Mouse (Mus musculus) CH12.LX (cell line): ENCODE results near the gene Nedd8. TPM values are rescaled to one million over a fixed set of nuclear protein-coding genes. Genes with fewer than 3 reads are reported as not detected.

ENCODE experiments used
- DNase-seq: peaks from one replicate; pipeline ENCODE4 v3.0.0-alpha.2; 2013; ENCODE audit errors: extremely low read depth
- H3K27ac ChIP-seq: 2 replicates; pipeline ENCODE4 v1.5.1; 2012; ENCODE audit warnings: low read depth, mild to moderate bottlenecking, control low read depth, moderate library complexity; ENCODE audit not compliant: insufficient read depth
- H3K27me3 ChIP-seq: replicated peaks from 2 replicates; pipeline ENCODE3; 2012; ENCODE audit warnings: inconsistent platforms
- H3K36me3 ChIP-seq, 2 experiments: replicated peaks in 1 of 2; 2 replicates each; pipeline versions ENCODE3 to v1.6.1; 2012; ENCODE audit warnings: inconsistent platforms in 1 of 2, low read length in 1 of 2, mild to moderate bottlenecking in 1 of 2, mixed read lengths in 1 of 2, moderate library complexity in 1 of 2; ENCODE audit not compliant: control insufficient read depth in 1 of 2, insufficient read depth in 1 of 2
- H3K4me1 ChIP-seq, 2 experiments: 2 replicates each; pipeline ENCODE4 v1.6.1; 2012; ENCODE audit warnings: inconsistent platforms in 1 of 2, moderate library complexity in 1 of 2; ENCODE audit not compliant: insufficient read depth in 2 of 2, control insufficient read depth in 1 of 2
- H3K4me2 ChIP-seq: 2 replicates; pipeline ENCODE4 v1.6.1; 2012; ENCODE audit warnings: low read depth, mild to moderate bottlenecking, control low read depth; ENCODE audit not compliant: poor library complexity, insufficient read depth, severe bottlenecking
- H3K4me3 ChIP-seq, 3 experiments: fragments of 150-350 bp in 1 of 3; sonication (generic) in 1 of 3; replicated peaks in 1 of 3; 2 replicates each; pipeline versions ENCODE3 to v1.5.1; 2011 to 2012; ENCODE audit warnings: low read depth in 2 of 3, low read length in 2 of 3, mild to moderate bottlenecking in 2 of 3, moderate library complexity in 2 of 3, control low read depth in 1 of 3, improper control_type of control experiment in 1 of 3, inconsistent platforms in 1 of 3, mixed read lengths in 1 of 3; ENCODE audit not compliant: poor library complexity in 1 of 3
- H3K79me2 ChIP-seq: replicated peaks from 2 replicates; pipeline ENCODE4 v1.6.1; 2012; ENCODE audit warnings: mild to moderate bottlenecking, moderate library complexity; ENCODE audit not compliant: control insufficient read depth, poor library complexity, insufficient read depth, severe bottlenecking; ENCODE audit errors: extremely low read depth
- H3K9ac ChIP-seq: 2 replicates; pipeline ENCODE4 v1.6.1; 2012; ENCODE audit warnings: low read depth, mild to moderate bottlenecking, control low read depth, moderate library complexity; ENCODE audit not compliant: insufficient read depth
- H3K9me3 ChIP-seq: replicated peaks from 2 replicates; pipeline ENCODE3; 2012; ENCODE audit warnings: low read length, inconsistent platforms, mixed read lengths
- BHLHE40 ChIP-seq: IDR thresholded peaks from 2 replicates; pipeline ENCODE4 v1.6.1; 2011; ENCODE audit warnings: mild to moderate bottlenecking, low read depth, low read length, improper control_type of control experiment
- CHD1 ChIP-seq: IDR thresholded peaks from 2 replicates; pipeline ENCODE4 v1.6.1; 2012; ENCODE audit warnings: low read depth, low read length, improper control_type of control experiment, inconsistent platforms
- CHD2 ChIP-seq: IDR thresholded peaks from 2 replicates; pipeline ENCODE4 v1.6.1; 2011; ENCODE audit warnings: low read length, improper control_type of control experiment
- CTCF ChIP-seq, 2 experiments: IDR thresholded peaks in 1 of 2; conservative IDR thresholded peaks in 1 of 2; 2 replicates each; pipeline ENCODE4 v1.5.1; 2011 to 2012; ENCODE audit warnings: low read depth in 2 of 2, low read length in 2 of 2, improper control_type of control experiment in 1 of 2, inconsistent platforms in 1 of 2, mild to moderate bottlenecking in 1 of 2, moderate library complexity in 1 of 2
- E2F4 ChIP-seq: IDR thresholded peaks from 2 replicates; pipeline ENCODE4 v1.6.1; 2011; ENCODE audit warnings: low read depth, low read length, improper control_type of control experiment; ENCODE audit not compliant: insufficient replicate concordance
- EP300 ChIP-seq: IDR thresholded peaks from 2 replicates; pipeline ENCODE4 v1.6.1; 2011; ENCODE audit warnings: low read length, improper control_type of control experiment
- ETS1 ChIP-seq: conservative IDR thresholded peaks from 2 replicates; pipeline ENCODE4 v1.6.1; 2012; ENCODE audit warnings: low read depth, mild to moderate bottlenecking, inconsistent platforms, low read length, improper control_type of control experiment, moderate library complexity
- GABPA ChIP-seq: IDR thresholded peaks from 2 replicates; pipeline ENCODE4 v1.6.1; 2012; ENCODE audit warnings: low read depth, low read length, improper control_type of control experiment, inconsistent platforms; ENCODE audit not compliant: insufficient replicate concordance
- IRF4 ChIP-seq: IDR thresholded peaks from 2 replicates; pipeline ENCODE4 v1.6.1; 2014; ENCODE audit warnings: low read depth, mild to moderate bottlenecking, inconsistent platforms, low read length, improper control_type of control experiment
- JUN ChIP-seq: IDR thresholded peaks from 2 replicates; pipeline ENCODE4 v1.6.1; 2011; ENCODE audit warnings: low read depth, mild to moderate bottlenecking, low read length, improper control_type of control experiment, moderate library complexity; ENCODE audit not compliant: insufficient read depth
- MAFK ChIP-seq: IDR thresholded peaks from 2 replicates; pipeline ENCODE4 v1.6.1; 2011; ENCODE audit warnings: low read length, improper control_type of control experiment; ENCODE audit not compliant: insufficient replicate concordance
- MAX ChIP-seq: IDR thresholded peaks from 2 replicates; pipeline ENCODE4 v1.6.1; 2011; ENCODE audit warnings: low read length, improper control_type of control experiment
- MEF2A ChIP-seq: IDR thresholded peaks from 2 replicates; pipeline ENCODE4 v1.6.1; 2014; ENCODE audit warnings: low read depth, mild to moderate bottlenecking, inconsistent platforms, low read length, improper control_type of control experiment, borderline replicate concordance
- MXI1 ChIP-seq: IDR thresholded peaks from 2 replicates; pipeline ENCODE4 v1.6.1; 2011; ENCODE audit warnings: mild to moderate bottlenecking, low read depth, low read length, improper control_type of control experiment
- MYC ChIP-seq: IDR thresholded peaks from 2 replicates; pipeline ENCODE4 v1.6.1; 2011; ENCODE audit warnings: low read depth, mild to moderate bottlenecking, improper control_type of control experiment, low read length
- NELFE ChIP-seq: IDR thresholded peaks from 2 replicates; pipeline ENCODE4 v1.6.1; 2011; ENCODE audit warnings: low read depth, low read length, improper control_type of control experiment
- NRF1 ChIP-seq: IDR thresholded peaks from 2 replicates; pipeline ENCODE4 v1.6.1; 2014; ENCODE audit warnings: low read depth, mild to moderate bottlenecking, inconsistent platforms, low read length, improper control_type of control experiment, moderate library complexity
- PAX5 ChIP-seq: IDR thresholded peaks from 2 replicates; pipeline ENCODE4 v1.6.1; 2012; ENCODE audit warnings: low read length, inconsistent platforms, mixed read lengths
- RAD21 ChIP-seq: IDR thresholded peaks from 2 replicates; pipeline ENCODE4 v1.6.1; 2011; ENCODE audit warnings: low read depth, mild to moderate bottlenecking, low read length, improper control_type of control experiment, moderate library complexity
- SIN3A ChIP-seq: IDR thresholded peaks from 2 replicates; pipeline ENCODE4 v1.6.1; 2012; ENCODE audit warnings: low read length, improper control_type of control experiment, inconsistent platforms
- TBP ChIP-seq: conservative IDR thresholded peaks from 2 replicates; pipeline ENCODE4 v1.6.1; 2011; ENCODE audit warnings: low read depth, low read length, improper control_type of control experiment
- TCF12 ChIP-seq: IDR thresholded peaks from 2 replicates; pipeline ENCODE4 v1.6.1; 2014; ENCODE audit warnings: low read depth, mild to moderate bottlenecking, inconsistent platforms, low read length, improper control_type of control experiment
- USF1 ChIP-seq: IDR thresholded peaks from 2 replicates; pipeline ENCODE4 v1.6.1; 2014; ENCODE audit warnings: low read depth, mild to moderate bottlenecking, inconsistent platforms, low read length, improper control_type of control experiment
- ZC3H11A ChIP-seq: IDR thresholded peaks from 2 replicates; pipeline ENCODE4 v1.6.1; 2012; ENCODE audit warnings: low read depth, mild to moderate bottlenecking, inconsistent platforms, low read length, improper control_type of control experiment
- ZMIZ1 ChIP-seq: IDR thresholded peaks from 2 replicates; pipeline ENCODE4 v1.6.1; 2012; ENCODE audit warnings: low read depth, mild to moderate bottlenecking, inconsistent platforms, low read length, improper control_type of control experiment
- dilution Hi-C: fragments of 300-500 bp; cut with MboI; formaldehyde crosslinking; loops from 2 replicates; pipeline ENCODE4 v1.14.3; 2020; ENCODE audit warnings: low sequenced_read_pairs; ENCODE audit not compliant: extremely low pct_unique_long_range_greater_than_20kb, extremely low pct_ligation_motif_present
- in situ Hi-C: fragments of 300-500 bp; cut with MboI; formaldehyde crosslinking; loops from 3 replicates; pipeline ENCODE4 v1.14.3; 2019; ENCODE audit warnings: low sequenced_read_pairs, low pct_ligation_motif_present, low pct_unique_long_range_greater_than_20kb, mixed read lengths
- polyA plus RNA-seq: library from polyadenylated mRNA; unstranded; fragments of >175 nt; gene quantifications from 2 replicates; pipeline ENCODE4 v1.2.1, GENCODE M21; 2012; ENCODE audit warnings: low read depth; ENCODE audit not compliant: insufficient read length
- total RNA-seq, 2 experiments: library from RNA; depleted of rRNA; stranded (reverse); fragments of 300-350 nt in 1 of 2; fragments of >200 nt in 1 of 2; gene quantifications; 2 replicates each; pipeline ENCODE4 v1.2.3; 2012 to 2014

Nedd8 gene
- total and polyA plus RNA-seq, 3 experiments: 276 to 513 (median 378) TPM

DNA sequence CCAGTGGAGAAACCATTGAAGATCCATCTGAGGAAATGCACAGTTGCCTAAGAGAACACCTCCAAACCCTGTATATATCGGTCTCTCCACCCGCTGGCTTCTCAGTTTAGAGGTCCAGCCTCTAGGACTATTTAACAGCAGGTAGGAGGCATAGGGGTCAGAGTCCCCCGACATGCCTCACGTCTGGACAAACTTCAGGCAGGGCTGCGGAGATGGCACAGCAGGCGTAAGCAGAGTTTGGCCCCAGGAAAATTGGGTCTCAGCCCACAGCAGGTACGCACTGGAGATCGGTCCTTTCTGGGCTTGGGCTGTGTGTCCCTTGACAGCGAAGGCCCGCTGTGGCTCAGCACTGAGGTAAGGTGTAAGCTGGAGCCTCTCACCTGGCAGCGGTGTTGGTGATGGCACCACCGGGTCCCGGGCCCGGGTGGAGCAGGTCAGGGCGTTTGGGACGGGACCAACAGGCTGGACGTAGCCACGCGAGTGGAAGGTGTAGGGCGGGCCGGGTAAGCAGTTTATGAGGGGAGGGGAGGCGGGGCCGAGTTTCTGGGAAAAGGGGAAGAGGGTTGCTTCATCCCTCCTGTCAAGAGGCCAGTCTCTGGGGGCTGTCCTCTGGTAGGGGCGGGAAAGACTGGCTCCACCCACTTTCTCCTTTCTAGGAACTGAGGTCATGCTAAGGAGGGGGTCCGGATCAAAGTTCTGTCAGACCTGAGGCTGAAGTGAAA lies 41.2 kb upstream of the Nedd8 start:
- no peak overlapping the region for H3K4me2 ChIP-seq
- H3K36me3 ChIP-seq: peaks cover 17 to 22% of the 10 kb centered on the region in 2 experiments
- H3K27ac ChIP-seq: no peak overlapping the region
- TF ChIP-seq MYC: no peak
- TF ChIP-seq RAD21: no peak
- no peak for TF ChIP-seq BHLHE40
- TF ChIP-seq MXI1: no peak
- no peak for TF ChIP-seq ZMIZ1
- TF ChIP-seq IRF4: no peak
- no peak for TF ChIP-seq SIN3A
- TF ChIP-seq TCF12: no peak
- TF ChIP-seq CHD1: no peak
- no peak for TF ChIP-seq CTCF (conservative IDR thresholded peaks at IDR 0.05 in 1 of 2, IDR thresholded peaks at IDR 0.05 in 1 of 2; ENCODE audit: low read depth in 2 of 2, low read length in 2 of 2)
- TF ChIP-seq NRF1: no peak
- no peak for TF ChIP-seq USF1
- in situ Hi-C loops: no loop called here
- no peak overlapping the region for H3K9ac ChIP-seq
- H3K4me1 ChIP-seq: no peaks in the 10 kb centered on the region
- H3K4me3 ChIP-seq: no peak overlapping the region
- no peaks in the 10 kb centered on the region for H3K79me2 ChIP-seq
- DNase-seq: no peak
- H3K27me3 ChIP-seq: peaks cover 2% of the 10 kb centered on the region
- no peaks in the 10 kb centered on the region for H3K9me3 ChIP-seq
- dilution Hi-C loops: no loop called here

GRCm38 (mm10) chr14:55711786-55712185 lies 39.9 kb upstream of the Nedd8 start:
- peaks cover 2% of the 10 kb centered on the region for H3K27me3 ChIP-seq
- no peak overlapping the region for H3K4me2 ChIP-seq
- dilution Hi-C loops (no loop called here), in situ Hi-C loops (no loop called here)
- DNase-seq: no peak
- TF ChIP-seq BHLHE40 (no peak), E2F4 (no peak), CHD1 (no peak), SIN3A (no peak), GABPA (no peak), MAX (no peak), ZC3H11A (no peak), NRF1 (no peak), ETS1 (no peak), NELFE (no peak), MAFK (no peak), JUN (no peak), TCF12 (no peak), MEF2A (no peak), PAX5 (no peak), EP300 (no peak), CHD2 (no peak), TBP (no peak)
- no peaks in the 10 kb centered on the region for H3K9me3 ChIP-seq
- H3K79me2 ChIP-seq: no peaks in the 10 kb centered on the region
- no peaks in the 10 kb centered on the region for H3K4me1 ChIP-seq
- peaks cover 5 to 9% of the 10 kb centered on the region in 2 experiments for H3K36me3 ChIP-seq
- H3K9ac ChIP-seq: no peak overlapping the region
- H3K27ac ChIP-seq: no peak overlapping the region
- no peak overlapping the region for H3K4me3 ChIP-seq
